Comparison of ENCODE assay signal across 8 mouse cellular contexts in genomic region chr2:19371390-19372158, GRCm38 (mm10). TPM values are rescaled to one million over a fixed set of nuclear protein-coding genes. Genes with fewer than 3 reads are reported as not detected.
DNase-seq lines count a peak whose midpoint lies in the region; ATAC-seq lines count a peak whose summit lies in the region.

Msrb2 (plus strand) TSS chr2:19371440.

- H3K27me3 ChIP-seq in megakaryocyte, embryonic 14.5 days (replicated peaks) = peaks cover 2% of the 10 kb centered on the region

- H3K4me3 ChIP-seq in megakaryocyte, embryonic 14.5 days (replicated peaks) = peak within 1 kb of the TSS; percentile 94

- DNase-seq in adrenal gland, adult (ENCODE audit: inconsistent age in 2 of 2, low spot score in 1 of 2) = peak; percentile 83 to 97
- DNase-seq in embryo, embryonic 11 days = peak; percentile 86
- DNase-seq in gastrocnemius, postnatal 25 days = peak; percentile 58
- peak; percentile 32 to 73 for DNase-seq in left cerebral cortex, adult 9 months (ENCODE audit: low spot score in 2 of 2)
- peak; percentile 65 to 75 for DNase-seq in right cerebral cortex, adult 2 months (ENCODE audit: low spot score in 2 of 2)
- peak; percentile 70 for DNase-seq in urinary bladder, postnatal 14 days (ENCODE audit: low spot score)

- H3K4me1 ChIP-seq in megakaryocyte, embryonic 14.5 days = peaks cover 21% of the 10 kb centered on the region

- no peaks in the 10 kb centered on the region for H3K9me3 ChIP-seq in megakaryocyte, embryonic 14.5 days

- no peaks in the 10 kb centered on the region for H3K36me3 ChIP-seq in megakaryocyte, embryonic 14.5 days (replicated peaks; ENCODE audit: low read length)

- peak; percentile 82 for ATAC-seq in inflammation-experienced regulatory T-cells, adult 6 months

RNA-seq across cellular contexts. Expression of gene Msrb2, which starts in this region (rescaled TPM):
- total RNA-seq in gastrocnemius, postnatal 25 days (2021) = 10 to 100 TPM; 18.9 to 21.1 TPM
- 10 to 100 TPM in 2 of 3 experiments, 1 to 10 TPM in 1; 7.5 to 24.0 (median 21.0) TPM for polyA plus RNA-seq in inflammation-experienced regulatory T-cells, adult 6 months (2017; shearing (Covaris generic))
- 8.8 and 19.6 TPM in 2 replicates for polyA plus RNA-seq in megakaryocyte, embryonic 14.5 days (2012; ENCODE audit: insufficient read depth, low replicate concordance)

Comparison
In these comparisons a context has a peak if more than half of its experiments do, and no peak if none do; other contexts are left out.
1. Peak in every context shown above with its lines: DNase-seq, ATAC-seq and H3K4me3 ChIP-seq.